Mouse (Mus musculus) thymus, adult 2 months (tissue): Measurements from ENCODE around the gene Slc24a3. TPM values are rescaled to one million over a fixed set of nuclear protein-coding genes. Genes with fewer than 3 reads are reported as not detected.

Source experiments
- DNase-seq: peaks from one replicate; pipeline ENCODE4 v3.0.0; 2021
- H3K27ac ChIP-seq: fragments of 200-500 bp; 2 replicates; pipeline ENCODE4 v1.5.1; 2012; ENCODE audit warnings: low read length, control low read depth; ENCODE audit not compliant: control insufficient read depth, insufficient read depth
- H3K27me3 ChIP-seq: fragments of 200-500 bp; 2 replicates; pipeline ENCODE4 v1.6.1; 2012; ENCODE audit warnings: mild to moderate bottlenecking, low read length, moderate library complexity, mixed read lengths; ENCODE audit not compliant: control insufficient read depth, insufficient read depth
- H3K36me3 ChIP-seq: fragments of 200-500 bp; 2 replicates; pipeline ENCODE4 v1.6.1; 2012; ENCODE audit warnings: mild to moderate bottlenecking, low read length, moderate library complexity; ENCODE audit not compliant: control insufficient read depth, insufficient read depth
- H3K4me1 ChIP-seq: fragments of 200-500 bp; replicated peaks from 2 replicates; pipeline ENCODE4 v1.6.1; 2012; ENCODE audit warnings: low read length; ENCODE audit not compliant: control insufficient read depth, insufficient read depth
- H3K4me3 ChIP-seq: fragments of 200-500 bp; 2 replicates; pipeline ENCODE4 v1.5.1; 2012; ENCODE audit warnings: mild to moderate bottlenecking, low read length, control low read depth, moderate library complexity; ENCODE audit not compliant: control insufficient read depth, insufficient read depth
- CTCF ChIP-seq: fragments of 200-500 bp; IDR thresholded peaks from 2 replicates; pipeline ENCODE4 v1.5.1; 2012; ENCODE audit warnings: mild to moderate bottlenecking, control low read depth, low read length, moderate library complexity, borderline replicate concordance; ENCODE audit not compliant: control insufficient read depth, poor library complexity, insufficient read depth; ENCODE audit errors: extremely low read depth
- POLR2A ChIP-seq: fragments of 200-500 bp; IDR thresholded peaks from 2 replicates; pipeline ENCODE4 v1.6.1; 2012; ENCODE audit warnings: mild to moderate bottlenecking, low read length, control low read depth, moderate library complexity; ENCODE audit not compliant: control insufficient read depth, poor library complexity, insufficient read depth; ENCODE audit errors: extremely low read depth
- WGBS: fragments of 180-500 bp; shearing (Covaris S2); methylation state at CpG from one replicate; pipeline ENCODE4 v1.1.7; 2018; 5-methylcytosine and 5-hydroxymethylcytosine counted together
- polyA plus RNA-seq: library from polyadenylated mRNA; depleted of rRNA; stranded (reverse); fragments of >200 nt; gene quantifications from 2 replicates; pipeline ENCODE4 v1.2.3, GENCODE M21; 2012

Gene Slc24a3
- polyA plus RNA-seq, 1 experiment = 2.7 TPM

DNA sequence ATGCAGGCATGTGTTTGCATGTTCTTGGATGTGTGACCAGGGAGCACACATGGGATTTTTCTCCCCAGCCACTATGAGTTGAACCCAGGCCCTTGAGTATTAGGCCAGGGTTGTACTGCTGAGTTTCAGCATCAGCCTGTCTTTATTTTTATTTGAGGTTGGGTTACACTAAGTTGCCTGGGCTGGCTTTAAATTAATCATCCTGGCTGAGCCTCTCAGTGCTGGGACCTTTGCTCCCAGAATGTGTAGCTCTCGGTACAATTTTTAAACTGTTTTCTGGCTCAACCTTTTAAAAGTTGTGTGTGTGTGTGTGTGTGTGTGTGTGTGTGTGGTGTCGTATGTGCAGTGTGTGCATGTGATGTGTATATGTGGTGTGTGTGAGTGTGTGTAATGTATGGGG is 512.6 kb downstream of the Slc24a3 start:
- TF ChIP-seq CTCF (no peak), POLR2A (no peak)
- Histone ChIP-seq H3K36me3 (no peaks in the 10 kb centered on the region), H3K4me3 (no peak overlapping the region), H3K27me3 (no peaks in the 10 kb centered on the region; the same call in 1 of the 2 replicates), H3K27ac (no peak overlapping the region), H3K4me1 (peaks cover 5% of the 10 kb centered on the region)
- DNase-seq = no peak
- WGBS = 88% methylated on average over 2 of the region's 2 CpGs

DNA sequence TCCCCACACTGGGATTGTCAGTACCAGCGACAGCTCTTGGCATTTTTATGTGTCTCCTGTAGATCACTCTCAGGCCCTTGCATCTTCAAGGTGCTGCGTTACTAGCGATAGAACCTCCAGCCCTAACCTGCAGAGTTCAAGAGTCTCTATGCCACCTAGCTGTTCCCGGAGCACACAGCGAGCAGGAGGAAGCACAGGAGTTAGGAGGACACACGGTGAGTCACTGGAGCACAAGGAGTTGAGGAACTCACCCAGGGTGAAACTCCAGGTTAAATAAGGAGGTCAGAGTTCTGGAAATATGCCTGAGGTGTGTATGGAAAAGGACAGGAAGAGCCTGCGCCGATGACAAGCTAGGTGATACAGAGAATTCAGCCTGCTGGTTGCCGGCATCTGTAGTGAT is 513.2 kb downstream of the Slc24a3 start:
- no peak for TF ChIP-seq POLR2A
- no peak for TF ChIP-seq CTCF
- no peak overlapping the region for H3K27ac ChIP-seq
- no peak for DNase-seq
- no peaks in the 10 kb centered on the region; the same call in 1 of the 2 replicates for H3K27me3 ChIP-seq
- no peak overlapping the region for H3K4me3 ChIP-seq
- 88% methylated on average over 9 of the region's 9 CpGs for WGBS
- H3K4me1 ChIP-seq = no peaks in the 10 kb centered on the region
- no peaks in the 10 kb centered on the region for H3K36me3 ChIP-seq

DNA sequence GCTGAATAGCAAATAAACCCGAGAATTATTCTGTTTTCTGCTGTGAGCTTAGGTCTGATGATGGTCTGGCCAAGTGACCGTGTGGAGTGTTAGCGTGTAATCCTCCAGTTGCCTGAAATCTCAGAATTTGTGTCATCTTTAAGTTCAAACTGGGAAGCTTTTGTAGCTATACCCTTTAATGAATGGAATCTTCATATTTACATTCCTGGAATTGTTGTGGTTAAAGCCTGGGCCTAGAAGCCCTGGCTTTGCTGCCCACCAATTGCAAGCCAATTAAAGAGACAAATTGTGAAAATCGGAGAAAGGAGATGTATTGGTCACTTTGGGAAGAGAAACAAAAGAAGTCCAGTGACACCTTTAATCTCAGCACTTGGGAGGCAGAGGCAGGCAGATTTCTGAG is 514.1 kb downstream of the Slc24a3 start:
- no peak for TF ChIP-seq CTCF
- no peak for TF ChIP-seq POLR2A
- Histone ChIP-seq H3K4me1 (no peaks in the 10 kb centered on the region), H3K27ac (no peak overlapping the region), H3K27me3 (no peaks in the 10 kb centered on the region; the same call in 1 of the 2 replicates), H3K4me3 (no peak overlapping the region), H3K36me3 (no peaks in the 10 kb centered on the region)
- DNase-seq = no peak
- WGBS = 86% methylated on average over 4 of the region's 4 CpGs

- H3K4me1 ChIP-seq = no peaks in the 10 kb centered on the region
- WGBS = 91% methylated on average over 3 of the region's 3 CpGs
- H3K36me3 ChIP-seq = no peaks in the 10 kb centered on the region
- no peaks in the 10 kb centered on the region for H3K27me3 ChIP-seq
- TF ChIP-seq CTCF = no peak
- no peak for TF ChIP-seq POLR2A
- no peak for DNase-seq
- H3K27ac ChIP-seq = no peak overlapping the region
- no peak overlapping the region for H3K4me3 ChIP-seq
Measured at GRCm38 (mm10) chr2:145682924-145683323, 515.4 kb downstream of the Slc24a3 start.

DNA sequence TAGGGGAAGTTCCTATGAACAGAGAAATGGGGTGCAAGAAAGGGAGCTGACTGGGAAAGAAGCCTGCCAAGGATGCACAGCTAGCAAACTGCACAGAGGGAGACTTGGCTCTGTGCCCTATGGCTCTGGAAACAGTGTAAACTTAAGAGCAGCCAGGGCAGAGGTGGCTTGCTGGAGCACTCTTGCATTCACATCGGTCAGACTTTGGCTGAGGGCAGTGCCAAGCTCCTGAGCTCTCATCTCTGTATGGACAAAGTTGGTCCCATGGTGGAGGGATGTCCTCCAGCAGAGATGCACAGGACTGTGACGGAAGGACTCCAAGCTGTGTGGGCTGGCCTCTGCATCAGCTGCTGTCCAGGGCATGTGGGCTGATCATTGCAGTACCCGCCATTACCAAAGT is 516.0 kb downstream of the Slc24a3 start:
- Histone ChIP-seq H3K4me1 (no peaks in the 10 kb centered on the region), H3K27me3 (no peaks in the 10 kb centered on the region), H3K27ac (no peak overlapping the region), H3K4me3 (no peak overlapping the region), H3K36me3 (no peaks in the 10 kb centered on the region)
- 90% methylated on average over 3 of the region's 3 CpGs for WGBS
- DNase-seq = no peak
- TF ChIP-seq POLR2A (no peak), CTCF (no peak)

GRCm38 (mm10) chr2:145684151-145684550 is 516.6 kb downstream of the Slc24a3 start:
- Histone ChIP-seq H3K27ac (no peak overlapping the region), H3K4me3 (no peak overlapping the region), H3K4me1 (no peaks in the 10 kb centered on the region), H3K27me3 (no peaks in the 10 kb centered on the region), H3K36me3 (no peaks in the 10 kb centered on the region)
- no peak for DNase-seq
- 92% methylated on average over 1 of the region's 1 CpGs for WGBS
- TF ChIP-seq POLR2A = no peak
- no peak for TF ChIP-seq CTCF

DNA sequence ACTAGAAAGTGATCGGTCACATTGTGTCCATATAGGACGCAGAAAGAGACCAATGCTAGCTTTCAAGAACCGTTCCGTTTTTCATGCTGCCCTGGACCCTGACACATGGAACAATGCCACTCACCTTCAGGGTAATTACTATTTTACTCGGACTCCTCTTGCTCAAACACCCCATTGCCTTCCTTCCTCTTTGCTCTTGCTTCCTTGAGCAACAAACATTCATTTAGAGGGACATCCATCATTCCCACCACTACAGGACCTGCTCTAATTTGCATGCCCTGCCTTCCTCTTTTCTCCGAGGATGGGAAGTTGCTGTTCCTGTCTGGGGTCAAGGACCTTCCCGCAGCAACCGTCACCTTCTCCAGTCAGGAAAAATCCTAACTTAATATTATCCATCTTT is 517.3 kb downstream of the Slc24a3 start:
- no peaks in the 10 kb centered on the region for H3K27me3 ChIP-seq
- no peak overlapping the region for H3K27ac ChIP-seq
- TF ChIP-seq CTCF = no peak
- TF ChIP-seq POLR2A = no peak
- WGBS = 49% methylated on average over 8 of the region's 8 CpGs
- H3K4me3 ChIP-seq = no peak overlapping the region
- DNase-seq = no peak
- no peaks in the 10 kb centered on the region for H3K4me1 ChIP-seq
- no peaks in the 10 kb centered on the region for H3K36me3 ChIP-seq
